Mouse (Mus musculus) spleen, adult 12 weeks (tissue): ENCODE results near the gene Rerg.

Experiments used
- DNase-seq: peaks from one replicate; pipeline ENCODE4 v3.0.0; 2022; ENCODE audit warnings: low spot score

Rerg gene

DNA sequence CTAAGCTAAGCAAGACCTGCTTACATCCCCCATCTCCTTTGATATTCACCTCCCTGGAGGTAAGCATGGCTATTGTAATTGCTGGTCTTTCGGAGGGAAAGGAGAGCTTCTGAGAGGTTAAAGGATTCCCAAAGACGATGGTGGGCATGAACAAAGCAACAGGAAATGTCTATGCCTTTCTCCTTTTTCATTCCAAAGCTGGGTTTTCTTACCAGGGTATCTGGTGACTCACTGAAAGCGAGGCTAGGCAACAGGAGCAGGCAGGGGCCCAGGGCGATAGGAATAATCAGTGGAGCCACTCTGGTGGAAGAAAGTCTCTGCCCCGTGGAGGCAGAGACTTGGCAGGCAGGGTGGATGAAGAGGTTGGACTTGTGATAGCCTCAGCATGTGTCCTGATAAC is at the start of gene Rerg:
Rerg (minus strand) TSS at position 272 of the 400 bp plus-strand sequence.
- DNase-seq: no peak

DNA sequence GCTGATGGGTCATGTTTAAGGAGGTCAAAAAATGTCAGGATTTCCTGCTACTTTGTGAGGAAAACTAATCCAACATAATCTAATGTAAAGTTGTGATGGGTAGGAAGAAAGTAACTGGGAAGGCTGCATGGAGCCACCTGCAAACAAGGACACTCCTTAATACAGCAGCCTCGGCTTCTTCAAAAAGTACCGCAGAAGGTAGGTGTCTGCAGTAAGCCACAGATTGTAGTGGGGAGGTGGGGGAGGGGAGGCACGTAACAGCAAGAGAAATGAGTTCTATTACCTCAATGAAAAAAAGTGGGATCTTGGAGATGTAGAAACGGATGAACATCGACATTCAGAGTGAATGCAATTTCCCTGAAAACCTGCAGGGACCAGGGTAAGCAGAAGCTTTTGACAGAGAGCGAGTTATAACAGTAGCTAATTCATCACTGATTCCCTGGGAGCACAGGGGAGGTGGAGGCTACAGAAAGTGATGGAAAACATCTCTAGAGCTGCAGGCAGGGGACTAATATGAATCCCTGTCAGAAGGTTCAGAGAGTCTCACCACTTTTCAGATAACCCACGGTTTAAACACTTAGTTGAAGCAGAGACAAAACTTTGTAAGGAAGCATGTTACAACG is 47.7 kb upstream of the Rerg start:
- DNase-seq: no peak

DNA sequence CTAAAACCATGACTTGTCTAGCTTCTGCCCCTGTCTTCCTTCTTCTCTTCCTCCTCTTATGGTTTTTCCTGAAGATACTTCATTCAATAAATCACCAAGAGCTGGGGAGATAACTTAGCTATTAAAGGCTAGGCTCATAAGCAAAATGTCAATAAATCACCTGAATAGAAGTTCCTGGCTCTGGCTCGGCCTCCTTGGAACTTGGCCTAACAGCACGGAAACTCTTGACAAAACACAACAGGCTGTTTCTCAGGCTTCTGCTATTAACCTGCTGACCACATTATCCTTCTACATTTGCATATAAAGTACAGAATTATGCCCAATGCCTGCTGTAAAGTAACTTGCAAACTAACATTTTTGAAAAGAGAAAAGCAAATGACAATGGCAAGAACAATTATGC is 41.1 kb upstream of the Rerg start:
- no peak for DNase-seq

DNA sequence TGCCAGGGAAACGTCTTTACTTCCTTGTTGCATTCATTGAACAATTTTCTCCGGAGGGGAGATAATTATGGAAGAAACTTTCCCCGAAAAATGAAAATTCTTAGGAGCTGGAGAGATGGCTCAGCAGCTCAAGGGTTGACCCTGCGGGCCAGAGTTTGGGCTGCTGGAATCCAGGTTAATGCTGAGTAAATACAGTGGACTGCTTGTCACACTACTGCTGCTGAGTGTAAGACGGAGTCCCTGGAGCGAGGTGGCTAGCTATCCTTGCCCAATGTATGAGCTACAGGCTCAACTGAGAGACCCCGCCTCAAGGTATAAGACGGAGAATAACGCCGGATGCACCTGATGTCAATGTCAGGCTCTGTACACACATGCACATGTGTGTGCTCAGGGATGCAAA is 40.7 kb upstream of the Rerg start:
- DNase-seq: no peak

DNA sequence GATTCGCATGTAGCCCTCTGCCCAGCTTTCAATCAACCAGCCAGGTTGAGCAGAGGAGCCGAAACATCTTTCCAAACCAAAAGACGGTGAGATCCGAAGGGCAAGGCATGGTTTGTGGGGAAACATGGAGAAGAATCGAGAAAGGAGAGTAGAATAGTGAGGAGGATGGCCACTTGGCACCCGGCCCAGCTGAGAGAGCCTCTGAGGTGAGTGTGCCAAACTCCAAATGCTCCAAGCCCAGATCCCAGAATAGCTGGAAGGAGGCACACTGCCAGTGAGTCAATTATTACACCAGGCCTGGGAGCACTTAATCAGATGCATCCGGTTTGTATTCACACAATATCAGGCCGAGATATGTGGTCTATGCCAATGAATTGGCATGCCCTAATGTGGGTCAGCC is 39.7 kb upstream of the Rerg start:
- DNase-seq: no peak

DNA sequence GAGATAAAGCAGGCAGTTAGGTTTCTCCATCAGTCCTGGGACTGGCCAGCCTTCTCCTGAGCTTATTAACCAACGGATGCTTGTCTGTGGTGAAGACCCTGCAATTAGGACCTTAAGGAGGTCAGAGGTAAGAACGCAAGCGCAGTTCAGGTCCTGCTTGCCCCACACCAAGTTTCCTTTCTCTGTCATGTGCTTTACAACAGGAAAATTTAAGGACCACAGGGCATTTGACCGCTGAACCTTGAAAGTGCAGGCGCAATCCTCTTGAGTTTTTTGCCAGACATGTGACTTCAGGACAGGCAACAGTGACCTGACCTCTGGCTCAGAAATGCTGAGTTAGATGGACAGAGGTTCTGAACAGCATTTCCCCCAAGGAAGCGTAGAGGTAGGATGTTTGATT is 36.8 kb upstream of the Rerg start:
- DNase-seq: no peak

DNA sequence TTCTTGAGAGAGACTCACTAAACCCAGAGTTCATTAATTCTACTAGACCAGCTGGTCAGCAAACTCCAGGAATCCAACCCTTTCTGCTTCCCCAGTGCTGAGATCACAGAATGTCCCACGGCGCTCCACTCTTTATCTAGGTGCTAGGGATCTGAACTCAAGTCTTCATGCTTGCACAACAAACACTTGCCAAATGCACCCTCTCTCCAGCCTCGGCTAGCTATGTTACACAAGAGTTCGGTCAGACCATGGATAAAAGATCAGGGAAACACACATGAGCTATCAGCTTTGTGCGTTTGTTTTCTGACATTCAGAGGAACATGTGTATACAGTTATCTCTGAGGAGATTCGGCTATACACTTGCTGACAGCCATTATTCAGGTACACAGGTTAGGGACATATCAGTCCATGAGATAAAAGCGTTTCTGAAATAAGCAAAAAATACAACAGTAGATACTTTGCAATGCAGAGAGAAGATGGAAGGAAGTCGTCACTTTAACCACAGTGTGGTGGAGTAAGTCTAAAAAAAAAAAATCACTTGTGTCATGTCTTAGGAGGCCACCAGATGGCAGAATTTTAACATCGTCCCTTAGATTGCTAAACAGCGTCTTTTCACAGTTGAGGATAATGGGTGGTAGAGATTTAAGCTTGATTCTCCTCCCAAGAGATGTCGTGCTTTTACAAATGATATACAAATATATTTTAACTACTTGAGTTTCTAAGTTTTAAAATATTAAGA is 35.5 kb upstream of the Rerg start:
- DNase-seq: no peak

DNA sequence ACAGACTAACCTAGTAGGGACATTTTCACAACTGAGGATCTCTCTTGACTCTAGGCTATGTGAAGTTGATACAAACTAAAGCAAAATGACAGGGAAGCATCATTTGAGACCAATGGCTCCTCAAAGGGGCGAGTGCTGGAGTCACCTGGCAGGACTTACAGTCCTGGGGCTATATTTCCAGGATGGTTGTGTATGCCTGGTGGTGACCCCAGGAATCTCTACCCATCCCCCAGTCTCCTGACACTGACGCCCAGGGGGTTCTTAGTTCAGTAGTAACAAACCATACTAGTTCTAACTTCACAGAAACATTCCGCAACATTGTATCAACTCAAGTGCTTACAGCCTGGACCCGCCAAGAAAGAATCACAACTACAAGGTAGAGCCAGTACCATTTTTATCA is 32.4 kb upstream of the Rerg start:
- no peak for DNase-seq

DNA sequence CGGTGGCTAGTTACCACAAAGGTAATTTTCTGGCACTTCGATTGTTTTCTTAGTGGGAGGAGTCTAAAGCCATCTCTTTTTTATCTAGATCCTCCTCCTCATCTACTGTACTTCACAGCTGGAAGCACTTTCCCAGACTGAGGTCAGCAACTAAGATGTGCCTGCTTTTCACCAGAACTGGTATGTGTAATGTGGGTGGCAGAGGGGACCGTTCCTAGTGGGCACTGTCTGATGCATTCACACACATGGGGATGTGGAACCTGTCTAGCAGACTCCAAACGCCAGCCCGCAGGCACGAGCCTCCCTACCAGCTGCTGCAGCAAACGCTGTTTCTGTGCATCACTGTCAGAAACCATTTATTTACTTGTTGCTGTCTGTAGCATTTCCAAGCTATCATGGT is 31.3 kb upstream of the Rerg start:
- DNase-seq: no peak

DNA sequence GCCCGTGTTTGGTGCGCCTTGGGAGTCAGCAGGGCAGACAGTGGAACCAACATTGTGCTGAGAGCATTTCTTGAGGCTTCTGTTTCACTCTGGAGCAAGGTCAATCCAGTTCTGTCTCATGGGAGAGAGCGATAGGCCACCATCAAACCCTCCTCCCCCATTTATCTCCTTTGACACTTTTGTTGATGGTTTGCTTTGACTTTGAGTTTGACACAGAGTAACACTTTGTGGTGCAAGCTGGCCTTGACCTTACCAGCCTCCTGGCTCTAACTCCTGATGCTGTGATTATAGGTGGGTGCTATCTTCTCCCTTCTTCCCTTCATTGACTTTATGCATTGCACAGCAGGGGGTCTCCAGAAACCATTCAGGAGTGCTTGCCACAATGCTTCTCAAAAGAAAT is 30.9 kb upstream of the Rerg start:
- DNase-seq: no peak

DNA sequence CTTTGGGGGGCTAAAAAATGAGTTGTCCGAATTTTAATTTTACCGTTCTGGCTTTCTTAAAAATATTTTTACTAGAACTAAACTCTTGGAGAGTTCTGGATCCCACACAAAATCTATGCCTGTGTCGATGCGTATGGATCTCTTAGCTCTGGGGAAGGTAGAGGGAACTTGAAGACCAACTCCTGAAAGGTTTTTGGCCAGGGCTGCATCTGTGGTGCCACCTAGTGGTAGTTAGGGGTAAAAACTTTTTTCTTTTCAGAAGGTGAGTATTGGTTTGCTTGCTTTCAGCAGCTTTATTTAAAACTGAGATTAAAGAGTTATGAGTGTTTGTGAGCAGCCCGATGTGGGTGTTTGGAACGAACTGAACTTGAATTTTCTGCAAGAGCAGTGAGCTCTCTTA is 21.8 kb upstream of the Rerg start:
- DNase-seq: no peak

DNA sequence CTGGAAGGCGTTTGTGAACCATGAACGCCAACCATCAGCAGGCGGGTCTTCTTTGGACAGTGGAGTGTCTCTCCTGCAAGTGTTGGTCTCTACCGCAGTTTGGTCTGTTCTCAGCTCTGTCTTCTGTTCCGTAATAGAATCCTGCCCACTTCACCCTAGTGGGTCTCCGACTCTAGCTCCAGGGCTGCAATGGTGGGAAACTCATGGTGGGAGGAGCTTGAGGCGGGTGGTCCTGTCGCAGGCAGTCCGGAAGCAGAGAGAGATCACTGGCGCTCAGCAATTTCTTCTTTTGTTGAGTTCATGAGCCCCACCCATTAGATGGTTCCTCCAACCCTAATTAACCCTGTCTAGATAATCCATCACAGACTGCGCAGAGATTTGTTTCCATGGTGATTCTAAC is 20.7 kb upstream of the Rerg start:
- no peak for DNase-seq

DNA sequence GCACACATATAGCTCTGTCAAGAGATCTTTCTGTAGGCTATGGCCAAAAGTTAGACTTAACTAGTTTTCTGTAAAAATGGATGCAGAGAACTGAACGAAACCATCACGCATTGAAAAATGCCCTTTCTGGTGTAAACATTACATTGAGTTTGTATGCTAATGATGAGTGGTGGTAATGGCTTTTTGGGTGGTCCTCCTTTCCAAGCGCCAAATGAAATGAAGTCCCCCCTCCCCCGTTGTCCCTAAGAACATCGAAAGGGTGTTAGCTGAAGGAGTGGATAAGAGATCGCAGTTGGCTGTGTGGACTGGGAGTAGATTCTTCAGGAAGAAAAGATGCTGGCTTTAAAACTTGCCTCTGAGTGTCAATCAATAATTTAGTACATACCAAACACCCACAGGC is 20.3 kb upstream of the Rerg start:
- no peak for DNase-seq

DNA sequence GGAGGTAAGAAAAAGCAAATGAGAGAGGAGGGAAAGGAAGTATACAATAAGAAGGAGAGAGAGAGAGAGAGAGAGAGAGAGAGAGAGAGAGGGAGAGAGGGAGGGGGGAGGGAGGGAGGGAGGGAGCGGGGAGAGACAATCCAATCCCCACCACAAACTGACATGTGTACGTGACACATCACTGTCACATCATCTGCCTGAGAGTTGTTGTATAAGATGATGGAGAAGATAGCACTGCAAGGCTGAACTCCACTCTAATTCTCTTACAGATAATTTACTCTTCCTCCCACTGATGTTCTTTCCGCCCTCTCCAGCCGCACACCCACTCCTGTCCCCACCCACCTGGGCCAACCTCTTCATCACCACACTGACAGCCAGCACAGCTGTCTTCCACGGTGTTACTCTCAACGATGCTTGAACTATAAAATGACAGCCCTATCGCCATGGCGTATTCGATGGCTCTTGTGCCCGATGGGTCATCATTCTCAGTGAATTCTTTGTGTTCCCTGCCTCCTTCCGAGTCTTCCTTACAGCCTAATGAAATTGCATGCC is 18.2 kb upstream of the Rerg start:
- DNase-seq: no peak

DNA sequence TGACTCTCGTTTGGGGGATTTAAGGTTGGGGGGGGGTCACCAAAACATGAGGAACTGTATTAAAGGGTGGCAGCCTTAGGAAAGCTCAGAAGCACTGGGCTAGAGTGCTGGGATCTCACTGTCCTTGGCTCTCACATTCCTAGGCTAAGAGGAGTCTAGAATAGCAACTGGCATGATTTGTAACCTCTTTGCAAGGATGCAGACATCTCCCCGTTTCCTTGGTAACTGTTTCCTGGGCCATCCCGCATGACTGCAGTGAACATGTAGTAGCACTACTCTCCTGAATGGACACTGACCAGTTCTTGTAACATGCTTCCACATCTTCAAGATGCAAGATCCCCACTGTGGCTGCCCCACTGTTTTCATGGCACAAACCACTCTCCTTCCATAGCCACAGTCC is 17.1 kb upstream of the Rerg start:
- DNase-seq: no peak

DNA sequence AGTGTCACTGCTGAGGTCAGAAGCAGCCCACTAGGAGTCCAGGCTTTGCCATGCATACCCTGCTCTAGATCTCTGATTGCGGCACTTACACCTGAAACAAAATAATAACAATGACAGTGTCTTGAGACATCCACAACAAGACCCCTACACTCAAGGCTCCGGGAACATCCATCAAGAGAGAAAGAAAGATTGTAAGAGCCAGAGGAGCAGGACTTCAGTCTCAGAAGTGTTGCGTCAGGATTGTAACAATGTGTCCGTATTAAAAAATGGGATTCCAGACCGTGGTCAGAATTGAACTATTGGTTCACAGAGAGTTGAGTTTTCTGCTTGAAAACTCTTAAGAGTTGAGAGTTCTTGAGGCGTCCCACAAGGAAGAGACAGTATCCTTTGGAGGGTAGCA is 10.3 kb upstream of the Rerg start:
- no peak for DNase-seq

DNA sequence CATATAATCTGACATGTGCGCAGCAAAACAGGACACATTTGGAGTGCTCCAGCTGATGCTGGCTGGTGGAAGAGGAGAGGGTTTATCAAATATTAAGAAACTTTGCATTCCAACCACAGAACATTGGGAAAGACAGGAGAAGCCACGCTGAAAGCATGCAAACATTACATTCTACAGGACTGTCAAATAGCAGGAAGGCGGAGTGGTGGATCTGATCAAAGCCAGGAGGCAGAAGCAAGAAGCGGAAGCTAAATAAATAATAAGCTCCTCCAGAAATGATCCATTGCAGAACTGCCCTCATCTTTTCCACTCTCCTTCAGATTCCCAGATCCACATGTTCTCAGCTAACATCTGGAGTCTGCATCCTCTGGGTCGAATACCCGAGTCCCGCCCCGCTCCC is 9.8 kb upstream of the Rerg start:
- no peak for DNase-seq

DNA sequence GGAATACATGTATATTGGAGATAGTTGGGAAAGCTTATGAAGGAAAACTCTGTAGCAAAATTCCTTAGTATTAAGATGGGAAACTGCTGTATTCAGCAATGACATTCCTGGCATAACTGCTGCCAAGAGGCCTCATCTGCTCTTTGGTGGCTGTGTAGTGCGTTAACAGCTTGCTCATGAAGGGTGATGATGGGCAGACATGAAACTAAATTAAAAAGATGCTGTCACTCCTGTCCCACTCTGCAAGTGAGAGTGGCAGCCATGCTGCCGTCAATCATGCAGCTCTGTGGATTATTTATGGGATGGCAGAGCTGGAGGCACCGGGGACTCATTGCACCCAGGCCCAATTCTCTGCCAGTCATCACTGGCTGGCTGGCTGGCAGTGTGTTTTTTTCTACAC is 8.7 kb upstream of the Rerg start:
- no peak for DNase-seq

DNA sequence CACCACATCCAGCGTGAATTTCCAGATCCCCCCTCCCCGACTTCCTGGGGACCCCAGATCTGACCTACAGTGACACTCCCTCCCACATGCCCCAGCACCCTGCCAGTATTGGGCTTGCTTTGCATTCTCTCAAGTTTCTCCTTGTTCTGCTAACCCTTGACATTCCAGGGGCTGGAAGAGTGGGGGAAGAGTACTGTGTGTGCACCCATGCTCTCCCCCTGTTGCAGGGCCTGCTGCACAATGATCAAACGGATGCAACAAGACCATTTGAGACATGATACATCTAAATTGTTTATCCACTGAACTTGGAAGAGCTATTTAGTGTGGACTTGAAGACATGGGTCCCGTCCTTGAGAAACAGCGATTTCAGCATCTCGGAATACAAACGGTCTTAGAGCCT is 349 bp upstream of the Rerg start:
- DNase-seq: no peak

DNA sequence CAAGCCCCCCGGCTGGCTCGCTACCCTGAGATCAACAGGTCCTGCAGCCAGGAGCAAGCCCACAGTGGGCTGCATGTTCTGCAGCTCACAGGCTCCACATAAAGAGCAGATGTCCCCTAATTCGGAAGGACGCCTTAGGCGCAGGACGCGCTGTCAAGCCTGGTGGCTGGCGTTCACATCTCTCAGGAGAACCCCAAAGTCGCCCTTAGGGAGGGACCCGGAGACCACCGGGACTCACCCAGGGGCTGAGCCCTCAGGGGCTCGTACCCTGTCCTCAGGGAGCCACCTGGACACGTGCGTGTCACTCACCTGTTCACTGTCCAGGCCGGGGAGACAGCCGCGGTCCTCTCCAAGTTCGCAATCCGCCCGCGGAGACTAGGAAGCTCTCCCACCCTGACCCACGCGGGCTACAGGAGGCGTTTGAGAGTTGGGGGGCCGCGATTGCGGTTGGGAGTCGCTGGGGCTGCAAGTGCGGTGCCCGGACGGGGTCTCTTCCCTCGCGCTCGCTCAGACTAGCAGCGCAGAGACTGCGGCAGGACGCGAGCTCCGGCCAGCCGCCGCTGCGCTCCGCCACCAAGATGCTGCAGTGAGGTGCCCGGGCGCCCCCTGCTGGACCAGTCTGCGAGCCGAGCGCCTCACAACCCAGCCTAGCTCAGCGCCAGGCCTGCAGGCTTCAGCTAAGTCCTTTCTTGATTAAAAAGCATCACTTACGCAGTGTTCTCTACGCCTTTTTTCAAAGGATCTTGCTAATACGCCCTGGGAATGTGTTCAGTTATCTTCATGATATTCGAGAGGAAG is 927 bp downstream of the Rerg start:
- peak; percentile 31 for DNase-seq

DNA sequence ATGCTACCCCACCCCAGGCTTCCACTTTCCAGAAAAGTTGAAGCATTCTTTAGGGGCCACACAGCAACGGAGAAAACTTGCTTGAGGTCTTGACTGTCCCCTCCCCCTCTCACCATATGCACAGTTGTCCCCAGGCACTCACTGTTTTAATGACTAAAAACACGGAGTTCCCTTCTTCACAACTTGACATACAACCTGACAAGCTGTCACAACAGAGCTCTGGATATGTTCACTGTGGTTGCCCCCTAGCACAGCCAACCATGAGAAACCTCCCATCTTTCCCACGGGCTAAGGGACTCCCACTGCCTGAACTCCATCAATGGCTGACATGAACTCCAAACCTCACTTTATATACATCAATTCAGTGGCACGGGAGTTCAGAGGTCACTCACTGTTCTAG is 3.5 kb downstream of the Rerg start:
- no peak for DNase-seq

DNA sequence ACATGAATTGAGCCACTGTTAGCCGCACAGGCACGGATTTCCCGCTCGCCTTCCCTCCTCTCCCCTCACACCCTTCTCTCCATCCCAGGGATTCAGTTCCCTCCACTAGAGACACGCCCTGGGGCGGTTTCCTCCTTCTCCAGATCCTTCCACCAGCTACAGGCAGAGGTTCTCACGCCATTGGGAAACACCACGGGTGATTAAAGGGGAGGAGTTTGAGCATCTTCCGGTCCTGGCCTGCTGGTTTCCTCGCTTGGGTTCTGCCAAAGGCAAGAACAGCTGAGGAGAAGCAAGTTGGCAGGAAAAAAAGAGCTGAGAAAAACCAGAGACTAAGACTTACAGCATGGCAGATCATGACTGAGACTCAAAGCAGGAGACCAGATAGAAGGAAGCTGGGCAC is 6.7 kb downstream of the Rerg start:
- no peak for DNase-seq

DNA sequence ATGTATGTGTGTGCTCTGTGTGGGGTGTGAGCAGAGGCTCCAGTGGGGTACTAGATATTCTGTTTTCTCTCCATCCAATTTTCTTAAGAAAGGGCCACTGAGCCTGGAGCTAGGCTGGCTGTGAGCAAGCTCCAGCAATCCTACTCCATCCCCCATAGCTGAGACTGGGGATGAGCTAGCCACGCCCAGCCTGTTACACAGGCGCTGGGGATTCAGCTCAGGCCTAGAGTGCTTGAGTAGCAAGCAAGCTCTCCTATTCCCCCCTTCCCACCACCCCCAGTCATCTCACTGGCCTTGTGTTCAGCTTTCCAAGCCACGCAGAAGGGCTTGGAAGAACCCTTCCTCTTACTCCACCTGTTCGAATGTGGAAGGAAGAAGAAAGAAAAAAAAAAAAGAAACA is 7.2 kb downstream of the Rerg start:
- DNase-seq: no peak
